Mouse (Mus musculus): ENCODE measurements around the gene Tgfbr2.

DNA sequence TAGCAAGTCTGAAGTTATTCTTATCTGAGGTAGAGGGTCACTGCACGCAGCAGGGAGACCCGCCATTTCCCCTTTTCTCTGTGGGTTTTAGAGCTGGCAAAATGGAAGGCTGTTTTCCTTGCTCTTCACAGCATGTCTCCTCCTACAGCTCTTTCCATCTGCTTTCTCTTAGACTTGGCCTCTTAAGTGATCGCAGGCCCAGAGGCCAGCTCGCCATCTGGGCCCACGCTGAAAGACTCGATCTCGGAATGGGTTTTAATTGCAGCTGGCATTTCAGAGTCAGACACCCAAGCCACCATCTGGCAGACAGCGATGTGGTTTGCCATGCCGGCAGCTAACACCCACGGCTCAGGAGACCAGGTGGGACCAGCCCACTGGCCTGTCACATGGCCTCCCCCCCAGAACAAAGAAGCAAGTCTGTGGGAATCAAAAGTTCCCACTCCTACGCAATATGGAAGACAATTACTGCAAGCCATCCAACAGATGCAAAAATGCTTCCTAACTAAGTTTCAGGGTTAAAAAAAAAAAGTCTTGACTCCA lies 36.5 kb downstream of the Tgfbr2 start:
- no peak for TF ChIP-seq POLR2A (IDR thresholded peaks at IDR 0.05; ENCODE audit: extremely low read depth, insufficient read depth, low read length)
- no peak for TF ChIP-seq CTCF (IDR thresholded peaks at IDR 0.05; ENCODE audit: extremely low read depth, insufficient read depth, low read length)

All from cortical plate, adult 2 months (tissue).